Mouse (Mus musculus) hindbrain, embryonic 14.5 days (tissue): Measurements from ENCODE around the gene Mast3. TPM values are rescaled to one million over a fixed set of nuclear protein-coding genes. Genes with fewer than 3 reads are reported as not detected.

Experiments used
- ATAC-seq: fragments of 200-750 bp; cut with Nextera tagmentation; 2 replicates; pipeline ENCODE4 v1.8.0; 2017; ENCODE audit warnings: moderate number of reproducible peaks, mild to moderate bottlenecking, moderate TSS enrichment, moderate library complexity; ENCODE audit not compliant: low FRiP score
- DNase-seq: peaks from one replicate; pipeline ENCODE4 v3.0.0-alpha.2; 2015; ENCODE audit warnings: low spot score
- H3K27ac ChIP-seq: fragments of 300-500 bp; sonication (generic); 2 replicates; pipeline ENCODE4 v1.5.1; 2014; ENCODE audit warnings: mild to moderate bottlenecking, moderate library complexity
- H3K27me3 ChIP-seq: fragments of 300-500 bp; sonication (generic); 2 replicates; pipeline ENCODE4 v1.6.1; 2014; ENCODE audit warnings: mild to moderate bottlenecking, low read length, mixed read lengths; ENCODE audit not compliant: control insufficient read depth, insufficient read depth
- H3K36me3 ChIP-seq: fragments of 300-500 bp; sonication (generic); replicated peaks from 2 replicates; pipeline ENCODE4 v1.6.1; 2014; ENCODE audit not compliant: control insufficient read depth, insufficient read depth
- H3K4me1 ChIP-seq: fragments of 300-500 bp; sonication (generic); replicated peaks from 2 replicates; pipeline ENCODE4 v1.6.1; 2014; ENCODE audit warnings: antibody characterized with exemption, low read length, mixed read lengths; ENCODE audit not compliant: control insufficient read depth, insufficient read depth
- H3K4me2 ChIP-seq: fragments of 300-500 bp; sonication (generic); replicated peaks from 2 replicates; pipeline ENCODE4 v1.6.1; 2014; ENCODE audit warnings: mild to moderate bottlenecking, moderate library complexity
- H3K4me3 ChIP-seq: fragments of 300-500 bp; sonication (generic); replicated peaks from 2 replicates; pipeline ENCODE4 v1.5.1; 2014; ENCODE audit warnings: mild to moderate bottlenecking, low read length
- H3K9ac ChIP-seq: fragments of 300-500 bp; sonication (generic); 2 replicates; pipeline ENCODE4 v1.6.1; 2014
- H3K9me3 ChIP-seq: fragments of 300-500 bp; sonication (generic); 2 replicates; pipeline ENCODE4 v1.6.1; 2016; ENCODE audit warnings: low read length; ENCODE audit not compliant: control insufficient read depth
- WGBS: fragments of 180-500 bp; shearing (Covaris S2); extraction: QIAGEN DNeasy Blood & Tissue Kit; methylation state at CpG from one replicate; pipeline ENCODE4 v1.1.7; 2014; 5-methylcytosine and 5-hydroxymethylcytosine counted together
- polyA plus RNA-seq: library from polyadenylated mRNA; unstranded; fragments of >200 nt; fragmentation: Nextera tagmentation; extraction: Ambion mirVana; gene quantifications from 2 replicates; pipeline ENCODE4 v1.2.1, GENCODE M21; 2014

Gene Mast3
- polyA plus RNA-seq, 1 experiment from 2014 or later = 23.3 TPM

GRCm38 (mm10) chr8:70764676-70765075 lies 40.2 kb downstream of the Mast3 start:
- DNase-seq = no peak
- Histone ChIP-seq H3K27ac (no peak overlapping the region), H3K9me3 (no peaks in the 10 kb centered on the region), H3K4me2 (no peak overlapping the region), H3K4me1 (peaks cover 24% of the 10 kb centered on the region), H3K36me3 (peaks cover 22% of the 10 kb centered on the region), H3K4me3 (no peak overlapping the region), H3K9ac (no peak overlapping the region), H3K27me3 (no peaks in the 10 kb centered on the region)
- 94% methylated on average over 13 of the region's 13 CpGs for WGBS
- no peak for ATAC-seq

- peaks cover 17% of the 10 kb centered on the region for H3K36me3 ChIP-seq
- no peak overlapping the region for H3K4me3 ChIP-seq
- H3K27ac ChIP-seq = no peak overlapping the region
- WGBS = 90% methylated on average over 8 of the region's 8 CpGs
- no peak overlapping the region for H3K4me2 ChIP-seq
- ATAC-seq = no peak
- no peaks in the 10 kb centered on the region for H3K9me3 ChIP-seq
- H3K27me3 ChIP-seq = no peaks in the 10 kb centered on the region
- no peak for DNase-seq
- no peak overlapping the region for H3K9ac ChIP-seq
- H3K4me1 ChIP-seq = peaks cover 30% of the 10 kb centered on the region
Observed at GRCm38 (mm10) chr8:70764026-70764425, 40.8 kb downstream of the Mast3 start.

- WGBS = 6% methylated on average over 3 of the region's 3 CpGs
- Histone ChIP-seq H3K4me2 (no peak overlapping the region), H3K9ac (no peak overlapping the region), H3K4me1 (peaks cover 32% of the 10 kb centered on the region), H3K4me3 (no peak overlapping the region), H3K36me3 (peaks cover 14% of the 10 kb centered on the region), H3K9me3 (no peaks in the 10 kb centered on the region), H3K27me3 (no peaks in the 10 kb centered on the region), H3K27ac (no peak overlapping the region)
- DNase-seq (no peak), ATAC-seq (no peak)
Observed at GRCm38 (mm10) chr8:70763354-70763753, 41.5 kb downstream of the Mast3 start.

- Histone ChIP-seq H3K4me1 (peaks cover 32% of the 10 kb centered on the region), H3K27ac (no peak overlapping the region), H3K9ac (no peak overlapping the region), H3K4me3 (no peak overlapping the region), H3K4me2 (no peak overlapping the region), H3K36me3 (peaks cover 16% of the 10 kb centered on the region), H3K27me3 (no peaks in the 10 kb centered on the region), H3K9me3 (no peaks in the 10 kb centered on the region)
- ATAC-seq (no peak), DNase-seq (no peak)
- WGBS = 85% methylated on average over 1 of the region's 1 CpGs
Observed at GRCm38 (mm10) chr8:70762118-70762517, 42.7 kb downstream of the Mast3 start.

- peaks cover 29% of the 10 kb centered on the region for H3K36me3 ChIP-seq
- H3K27ac ChIP-seq = peak within 1 kb of the TSS; percentile 77
- DNase-seq = peak; percentile 97
- peak within 1 kb of the TSS; percentile 48 for H3K4me3 ChIP-seq
- no peaks in the 10 kb centered on the region for H3K27me3 ChIP-seq
- H3K9me3 ChIP-seq = no peaks in the 10 kb centered on the region
- ATAC-seq = peak; percentile 96
- H3K4me1 ChIP-seq = peaks cover 24% of the 10 kb centered on the region
- H3K9ac ChIP-seq = peak within 1 kb of the TSS; percentile 71
- WGBS = under 1% methylated on average over 54 of the region's 55 CpGs
- H3K4me2 ChIP-seq = peak within 1 kb of the TSS; percentile 75
Observed at GRCm38 (mm10) chr8:70760775-70761406, 44.0 kb downstream of the Mast3 start, which contains the start of gene Mpv17l2. Mpv17l2 (minus strand) TSS chr8:70760946.

- ATAC-seq = peak; percentile 26; the same call in 1 of the 2 replicates
- H3K4me1 ChIP-seq = peaks cover 27% of the 10 kb centered on the region
- DNase-seq = no peak
- H3K9me3 ChIP-seq = no peaks in the 10 kb centered on the region
- H3K27me3 ChIP-seq = no peaks in the 10 kb centered on the region
- peak overlapping the region; percentile 69 for H3K27ac ChIP-seq
- WGBS = 2% methylated on average over 22 of the region's 22 CpGs
- H3K4me2 ChIP-seq = peak overlapping the region; percentile 75
- peak overlapping the region; percentile 48 for H3K4me3 ChIP-seq
- H3K9ac ChIP-seq = peak overlapping the region; percentile 71
- H3K36me3 ChIP-seq = peaks cover 29% of the 10 kb centered on the region
Observed at GRCm38 (mm10) chr8:70760350-70760749, 44.5 kb downstream of the Mast3 start.

- Histone ChIP-seq H3K27me3 (no peaks in the 10 kb centered on the region), H3K9me3 (no peaks in the 10 kb centered on the region), H3K36me3 (peaks cover 29% of the 10 kb centered on the region), H3K9ac (no peak overlapping the region), H3K27ac (peak overlapping the region; percentile 49; the same call in 1 of the 2 replicates), H3K4me2 (0 out of 2 replicates have a peak overlapping the region, but pooled peaks have one; percentile 75), H3K4me1 (peaks cover 31% of the 10 kb centered on the region), H3K4me3 (no peak overlapping the region)
- DNase-seq (no peak), ATAC-seq (no peak)
- 68% methylated on average over 19 of the region's 19 CpGs for WGBS
Observed at GRCm38 (mm10) chr8:70758616-70759561, 46.0 kb downstream of the Mast3 start.

- ATAC-seq (no peak), DNase-seq (no peak)
- Histone ChIP-seq H3K4me2 (no peak overlapping the region), H3K27me3 (no peaks in the 10 kb centered on the region), H3K9ac (no peak overlapping the region), H3K4me3 (no peak overlapping the region), H3K9me3 (no peaks in the 10 kb centered on the region), H3K27ac (no peak overlapping the region), H3K4me1 (peaks cover 31% of the 10 kb centered on the region), H3K36me3 (peaks cover 29% of the 10 kb centered on the region)
- 69% methylated on average over 7 of the region's 7 CpGs for WGBS
Observed at GRCm38 (mm10) chr8:70758308-70758615, 46.6 kb downstream of the Mast3 start.

- no peak overlapping the region for H3K4me2 ChIP-seq
- WGBS = 52% methylated on average over 22 of the region's 22 CpGs
- no peak overlapping the region for H3K4me3 ChIP-seq
- DNase-seq = no peak
- H3K36me3 ChIP-seq = peaks cover 29% of the 10 kb centered on the region
- no peak overlapping the region for H3K27ac ChIP-seq
- no peak for ATAC-seq
- no peaks in the 10 kb centered on the region for H3K9me3 ChIP-seq
- H3K4me1 ChIP-seq = peaks cover 31% of the 10 kb centered on the region
- H3K27me3 ChIP-seq = no peaks in the 10 kb centered on the region
- peak overlapping the region; percentile 22; the same call in 1 of the 2 replicates for H3K9ac ChIP-seq
Observed at GRCm38 (mm10) chr8:70757523-70758307, 47.1 kb downstream of the Mast3 start.
